Mouse (Mus musculus): ENCODE measurements around the gene Stk10. TPM values are rescaled to one million over a fixed set of nuclear protein-coding genes. Genes with fewer than 3 reads are reported as not detected.

Stk10 gene
- polyA plus RNA-seq, 1 experiment = 32.9 TPM

DNA sequence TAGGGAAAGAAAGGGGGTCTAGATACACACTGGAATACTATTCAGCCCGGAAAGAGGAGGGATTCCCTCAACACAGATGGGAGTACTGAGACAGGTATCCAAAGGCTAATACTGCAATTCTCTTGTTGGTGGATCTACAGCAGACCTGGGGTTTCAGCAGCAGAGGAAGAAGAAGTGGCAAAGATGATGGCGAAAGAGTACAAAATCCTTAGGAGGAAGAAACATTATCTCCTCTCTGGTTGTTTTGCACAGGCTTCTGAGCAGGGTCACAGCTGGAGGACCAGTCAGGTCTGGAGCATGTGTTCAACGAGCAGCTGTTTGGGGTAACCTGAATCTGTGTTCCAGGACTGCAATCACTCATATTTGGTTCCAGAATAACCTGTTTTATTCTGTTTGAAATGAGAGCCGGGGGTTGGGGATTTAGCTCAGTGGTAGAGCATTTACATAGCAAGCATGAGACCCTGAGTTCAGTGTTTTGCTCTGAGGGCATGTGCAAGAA lies 96.7 kb downstream of the Stk10 start:
- TF ChIP-seq POLR2A (IDR thresholded peaks at IDR 0.05; ENCODE audit: borderline replicate concordance, low read depth, low read length) (no peak), CTCF (IDR thresholded peaks at IDR 0.05; ENCODE audit: low read depth, low read length) (no peak)
- Histone ChIP-seq H3K27ac (ENCODE audit: insufficient read depth, low read depth, low read length) (peak overlapping the region; percentile 28), H3K4me1 (ENCODE audit: control insufficient read depth, insufficient read depth, low read length) (peaks cover 12% of the 10 kb centered on the region), H3K4me3 (ENCODE audit: insufficient read depth, low read length) (no peak overlapping the region)

DNA sequence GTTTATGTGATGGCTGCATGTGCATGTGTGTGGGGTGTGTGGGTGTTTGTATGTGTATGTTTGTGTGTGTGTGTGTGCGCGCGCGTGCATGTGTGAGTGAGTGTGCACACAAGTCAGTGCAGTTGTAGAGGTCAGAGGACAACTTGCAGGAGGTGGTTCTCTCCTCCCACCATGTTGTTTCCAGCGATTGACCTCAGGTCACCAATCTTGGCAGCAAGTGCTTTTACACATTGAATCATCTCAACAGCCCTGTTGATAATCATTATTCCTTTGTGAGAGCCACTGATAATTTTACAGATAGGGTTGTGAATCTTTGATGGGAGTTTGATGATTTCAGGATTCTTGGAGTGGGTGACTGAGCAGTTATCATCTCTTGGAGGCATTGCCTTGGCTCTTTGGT lies 99.6 kb downstream of the Stk10 start:
- Histone ChIP-seq H3K27ac (ENCODE audit: insufficient read depth, low read depth, low read length) (no peak overlapping the region), H3K4me1 (ENCODE audit: control insufficient read depth, insufficient read depth, low read length) (peaks cover 12% of the 10 kb centered on the region), H3K4me3 (ENCODE audit: insufficient read depth, low read length) (no peak overlapping the region)
- TF ChIP-seq CTCF (IDR thresholded peaks at IDR 0.05; ENCODE audit: low read depth, low read length) = no peak
- TF ChIP-seq POLR2A (IDR thresholded peaks at IDR 0.05; ENCODE audit: borderline replicate concordance, low read depth, low read length) = no peak

DNA sequence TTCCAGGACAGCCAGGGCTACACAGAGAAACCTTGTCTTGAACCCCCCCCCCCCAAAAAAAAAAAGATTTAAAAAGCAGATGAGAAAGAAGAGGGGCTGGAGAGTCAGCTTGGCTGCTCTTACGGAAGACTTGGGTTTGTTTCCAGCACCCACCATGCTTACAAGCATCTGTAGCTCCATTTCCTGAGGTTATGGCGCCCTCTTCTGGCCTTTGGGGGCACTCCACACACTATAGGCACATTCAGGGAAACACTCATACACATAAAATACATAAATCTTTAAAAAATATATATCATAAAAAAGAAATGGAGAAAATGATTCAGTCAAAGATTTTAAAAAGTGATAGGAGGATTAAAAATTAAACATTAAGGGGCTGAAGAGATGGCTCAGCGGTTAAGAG lies 100.4 kb downstream of the Stk10 start:
- no peak overlapping the region for H3K27ac ChIP-seq (ENCODE audit: insufficient read depth, low read depth, low read length)
- no peak overlapping the region for H3K4me3 ChIP-seq (ENCODE audit: insufficient read depth, low read length)
- peaks cover 12% of the 10 kb centered on the region for H3K4me1 ChIP-seq (ENCODE audit: control insufficient read depth, insufficient read depth, low read length)
- TF ChIP-seq POLR2A (IDR thresholded peaks at IDR 0.05; ENCODE audit: borderline replicate concordance, low read depth, low read length) = no peak
- TF ChIP-seq CTCF (IDR thresholded peaks at IDR 0.05; ENCODE audit: low read depth, low read length) = no peak

DNA sequence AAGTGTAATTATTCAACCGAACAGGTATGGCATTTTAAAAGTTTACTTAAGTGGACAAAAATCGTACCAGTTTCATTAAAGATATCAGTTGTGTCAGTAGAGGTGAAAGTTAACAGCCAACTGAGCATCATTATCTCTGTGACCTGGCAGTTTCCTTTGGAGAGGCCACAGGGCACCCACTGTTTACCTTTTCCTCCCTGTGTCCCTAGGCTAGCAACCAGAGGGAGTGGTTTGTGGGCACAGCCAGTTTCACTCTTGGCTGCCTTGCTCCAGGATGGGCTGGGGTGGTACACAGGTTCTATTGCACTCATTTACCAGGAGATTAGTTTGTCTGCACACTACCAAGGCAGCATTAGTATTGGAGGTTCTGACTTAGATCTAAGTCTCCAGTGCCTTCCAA lies 101.0 kb downstream of the Stk10 start:
- H3K4me1 ChIP-seq (ENCODE audit: control insufficient read depth, insufficient read depth, low read length) = peaks cover 12% of the 10 kb centered on the region
- no peak overlapping the region for H3K4me3 ChIP-seq (ENCODE audit: insufficient read depth, low read length)
- TF ChIP-seq POLR2A (IDR thresholded peaks at IDR 0.05; ENCODE audit: borderline replicate concordance, low read depth, low read length) (no peak), CTCF (IDR thresholded peaks at IDR 0.05; ENCODE audit: low read depth, low read length) (no peak)

DNA sequence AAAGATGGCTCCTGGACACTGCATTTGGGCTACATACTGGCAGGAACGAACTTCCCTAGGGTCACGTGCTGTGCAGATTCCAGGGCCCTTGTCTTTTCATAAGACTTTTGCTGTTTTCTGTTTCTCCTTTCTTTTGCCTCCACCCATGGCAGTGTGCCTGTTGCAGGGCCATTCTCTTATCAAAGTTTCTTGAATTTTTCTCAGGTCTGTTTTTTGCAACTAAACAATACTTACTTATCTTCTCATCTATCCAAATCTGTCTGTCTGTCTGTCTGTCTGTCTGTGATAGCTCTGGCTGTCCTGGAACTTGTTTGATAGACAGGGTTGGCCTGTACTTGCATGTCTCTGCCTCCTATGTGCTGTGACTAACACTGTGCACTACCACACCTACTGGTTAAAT lies 101.7 kb downstream of the Stk10 start:
- TF ChIP-seq CTCF (IDR thresholded peaks at IDR 0.05; ENCODE audit: low read depth, low read length) (no peak), POLR2A (IDR thresholded peaks at IDR 0.05; ENCODE audit: borderline replicate concordance, low read depth, low read length) (no peak)
- Histone ChIP-seq H3K4me3 (ENCODE audit: insufficient read depth, low read length) (no peak overlapping the region), H3K4me1 (ENCODE audit: control insufficient read depth, insufficient read depth, low read length) (peaks cover 12% of the 10 kb centered on the region), H3K27ac (ENCODE audit: insufficient read depth, low read depth, low read length) (no peak overlapping the region)

More for the DNA sequence above, 101.0 kb downstream of the Stk10 start:
- no peak overlapping the region for H3K27ac ChIP-seq (ENCODE audit: insufficient read depth, low read depth, low read length)

DNA sequence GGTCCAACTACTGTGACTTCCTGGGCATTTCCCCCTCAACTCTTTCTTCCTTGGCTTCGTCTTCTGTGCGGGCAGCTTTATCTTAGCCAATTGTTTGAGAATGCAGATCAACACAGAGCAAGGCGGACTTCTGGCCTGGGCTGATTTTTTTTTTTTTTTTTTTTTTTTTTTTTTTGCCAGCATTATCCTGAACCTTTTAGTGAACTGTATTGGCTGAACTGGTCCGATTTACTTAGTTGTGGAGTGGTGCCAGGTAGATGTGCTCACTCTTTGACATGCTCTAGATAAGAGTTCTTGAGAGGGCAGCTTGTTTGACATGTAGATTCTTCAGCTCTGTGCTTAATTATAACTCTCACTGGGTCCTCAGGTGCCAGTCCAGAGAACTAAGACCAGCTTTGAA lies 103.2 kb downstream of the Stk10 start:
- TF ChIP-seq POLR2A (IDR thresholded peaks at IDR 0.05; ENCODE audit: borderline replicate concordance, low read depth, low read length) = no peak
- no peak for TF ChIP-seq CTCF (IDR thresholded peaks at IDR 0.05; ENCODE audit: low read depth, low read length)
- no peak overlapping the region for H3K27ac ChIP-seq (ENCODE audit: insufficient read depth, low read depth, low read length)
- H3K4me3 ChIP-seq (ENCODE audit: insufficient read depth, low read length) = no peak overlapping the region
- H3K4me1 ChIP-seq (ENCODE audit: control insufficient read depth, insufficient read depth, low read length) = peaks cover 5% of the 10 kb centered on the region

DNA sequence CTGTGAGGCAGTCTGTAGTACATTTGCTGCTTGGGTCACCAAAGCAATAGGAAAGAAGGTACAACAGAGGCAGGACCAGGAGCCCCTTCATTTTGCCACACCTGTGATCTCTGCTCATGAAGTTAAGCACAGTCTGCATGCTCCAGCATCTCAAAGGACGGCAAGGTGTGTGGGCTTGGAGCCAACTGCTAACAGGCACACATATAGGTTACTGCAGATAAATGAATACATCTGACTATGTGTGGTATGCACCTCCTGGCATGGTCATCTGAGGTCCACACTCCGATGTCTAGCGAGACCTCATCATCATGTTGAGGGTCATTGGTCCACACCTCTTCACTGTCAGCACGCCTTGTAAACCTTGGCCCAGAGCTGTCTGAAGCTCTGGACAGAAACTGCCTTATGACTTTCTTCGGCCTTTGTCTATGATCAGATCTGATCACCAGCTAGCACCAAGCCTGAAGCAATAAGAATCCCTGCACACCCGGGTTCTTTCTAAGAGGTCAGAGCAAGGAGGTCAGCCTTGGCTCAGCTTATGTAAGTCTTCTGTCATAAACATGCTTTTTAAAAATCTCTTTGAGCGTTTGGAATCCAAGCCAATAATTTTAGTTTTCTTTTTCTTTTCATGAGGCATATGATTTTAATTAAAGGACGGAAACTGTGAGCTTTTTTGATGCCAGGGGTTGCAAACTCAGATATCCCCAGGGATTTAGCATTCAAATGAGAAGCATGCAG lies 105.6 kb downstream of the Stk10 start:
- no peak overlapping the region for H3K4me3 ChIP-seq (ENCODE audit: insufficient read depth, low read length)
- H3K27ac ChIP-seq (ENCODE audit: insufficient read depth, low read depth, low read length) = no peak overlapping the region
- peaks cover 6% of the 10 kb centered on the region for H3K4me1 ChIP-seq (ENCODE audit: control insufficient read depth, insufficient read depth, low read length)
- TF ChIP-seq CTCF (IDR thresholded peaks at IDR 0.05; ENCODE audit: low read depth, low read length) = no peak
- no peak for TF ChIP-seq POLR2A (IDR thresholded peaks at IDR 0.05; ENCODE audit: borderline replicate concordance, low read depth, low read length)

DNA sequence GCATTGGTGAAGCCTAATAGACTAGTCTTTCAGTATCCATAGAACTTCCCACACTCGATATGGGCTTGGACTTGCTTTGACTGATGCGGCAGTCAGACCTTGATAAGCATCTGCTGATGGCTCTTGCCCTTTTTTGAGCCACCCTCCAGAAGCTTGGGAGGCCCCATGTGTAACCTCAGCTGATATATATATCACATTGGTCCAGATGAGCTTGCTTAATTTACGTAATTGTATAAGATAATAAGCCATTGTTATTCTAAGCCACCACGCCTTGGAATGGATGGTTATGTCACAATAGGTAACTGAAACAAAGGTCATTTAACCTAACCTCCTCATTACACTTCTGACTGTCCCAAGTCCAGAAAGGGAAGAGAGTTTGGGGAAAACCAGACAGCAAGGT lies 107.5 kb downstream of the Stk10 start:
- Histone ChIP-seq H3K4me3 (ENCODE audit: insufficient read depth, low read length) (no peak overlapping the region), H3K27ac (ENCODE audit: insufficient read depth, low read depth, low read length) (no peak overlapping the region), H3K4me1 (ENCODE audit: control insufficient read depth, insufficient read depth, low read length) (peaks cover 10% of the 10 kb centered on the region)
- no peak for TF ChIP-seq CTCF (IDR thresholded peaks at IDR 0.05; ENCODE audit: low read depth, low read length)

DNA sequence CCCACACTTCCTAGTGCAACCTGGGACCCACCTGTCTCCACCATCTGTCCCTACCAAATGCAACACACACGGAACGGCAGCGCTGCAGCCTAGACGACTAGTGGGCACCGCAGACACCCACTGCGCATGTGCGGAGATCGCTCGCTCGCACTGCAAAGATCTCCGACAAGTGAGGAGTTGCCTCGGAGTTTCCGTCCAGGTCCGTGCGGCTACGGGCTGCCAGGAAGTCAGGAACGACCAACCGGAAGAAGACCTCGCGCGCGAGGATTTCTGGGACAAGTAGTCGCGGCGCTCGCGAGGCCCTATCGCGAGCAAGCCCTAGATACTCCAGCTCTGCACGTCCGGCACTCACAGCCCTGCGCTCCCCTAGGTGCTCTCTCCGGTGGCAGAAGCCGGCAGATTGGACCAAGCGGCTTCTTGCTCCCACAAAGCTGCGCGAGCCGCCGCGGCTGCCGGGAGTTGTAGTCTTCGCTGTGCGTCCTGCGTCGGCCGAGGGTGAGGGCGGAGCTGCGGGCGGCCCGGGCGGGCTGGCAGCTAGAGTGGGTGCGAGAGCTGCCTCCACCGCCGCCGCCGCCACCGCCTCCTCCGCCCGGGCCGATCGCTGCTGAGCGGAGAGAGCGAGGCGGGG lies 109.3 kb downstream of the Stk10 start, which contains the start of gene Fbxw11:
Gene Fbxw11 (plus strand): TSS at position 476 of the 628 bp plus-strand sequence.
- peak within 1 kb of the TSS; percentile 96 for H3K27ac ChIP-seq (ENCODE audit: insufficient read depth, low read depth, low read length)
- H3K4me3 ChIP-seq (ENCODE audit: insufficient read depth, low read length) = peak within 1 kb of the TSS; percentile 85
- no peak for TF ChIP-seq CTCF (IDR thresholded peaks at IDR 0.05; ENCODE audit: low read depth, low read length)
- no peak for TF ChIP-seq POLR2A (IDR thresholded peaks at IDR 0.05; ENCODE audit: borderline replicate concordance, low read depth, low read length)
- peaks cover 21% of the 10 kb centered on the region for H3K4me1 ChIP-seq (ENCODE audit: control insufficient read depth, insufficient read depth, low read length)
